Mouse (Mus musculus) myocyte (in vitro differentiated cells): ENCODE measurements at regions not wholly inside any gene's neighbourhood (a gene's known extent, or its start where the extent isn't known, plus 50 kb on each side); places are given as distances from the start of the nearest gene placed in this dataset.

ENCODE experiments used
- H3K27me3 ChIP-seq: one replicate; pipeline ENCODE4 v1.6.1; 2011; ENCODE audit not compliant: control insufficient read depth, insufficient read depth, insufficient read length
- H3K36me3 ChIP-seq: one replicate; pipeline ENCODE4 v1.6.1; 2011; ENCODE audit not compliant: control insufficient read depth, insufficient read depth
- H3K4me2 ChIP-seq: one replicate; pipeline ENCODE4 v1.6.1; 2011; ENCODE audit warnings: low read depth, control low read depth
- H3K4me3 ChIP-seq: one replicate; pipeline ENCODE4 v1.5.1; 2011; ENCODE audit warnings: mild to moderate bottlenecking, control low read depth, moderate library complexity
- H3K79me2 ChIP-seq: one replicate; pipeline ENCODE4 v1.6.1; 2011; ENCODE audit not compliant: control insufficient read depth, insufficient read depth
- H3ac ChIP-seq: one replicate; pipeline ENCODE4 v1.6.1; 2011; ENCODE audit not compliant: control insufficient read depth, insufficient read length
- CEBPB ChIP-seq: IDR thresholded peaks from 2 replicates; pipeline ENCODE4 v1.6.1; 2011; ENCODE audit warnings: mild to moderate bottlenecking, moderate library complexity; ENCODE audit not compliant: poor library complexity, insufficient read depth, severe bottlenecking
- E2F4 ChIP-seq: IDR thresholded peaks from one replicate; pipeline ENCODE4 v1.6.1; 2011; ENCODE audit warnings: mild to moderate bottlenecking, control low read depth, moderate library complexity; ENCODE audit not compliant: insufficient read depth
- MAX ChIP-seq: IDR thresholded peaks from one replicate; pipeline ENCODE4 v1.6.1; 2011; ENCODE audit warnings: low read depth, mild to moderate bottlenecking, control low read depth
- MYOD1 ChIP-seq, 3 experiments: IDR thresholded peaks; one replicate each; pipeline ENCODE4 v1.6.1; 2011; ENCODE audit warnings: control low read depth in 2 of 3, low read depth in 2 of 3, mild to moderate bottlenecking in 2 of 3, moderate library complexity in 1 of 3; ENCODE audit not compliant: insufficient read length in 2 of 3, control insufficient read depth in 1 of 3
- MYOG ChIP-seq, 3 experiments: IDR thresholded peaks; one replicate each; pipeline ENCODE4 v1.6.1; 2011; ENCODE audit warnings: control low read depth in 2 of 3, low read depth in 2 of 3, mild to moderate bottlenecking in 2 of 3; ENCODE audit not compliant: insufficient read length in 2 of 3, control insufficient read depth in 1 of 3, insufficient read depth in 1 of 3
- POLR2A ChIP-seq: IDR thresholded peaks from one replicate; pipeline ENCODE4 v1.6.1; 2011; ENCODE audit warnings: low read depth, mild to moderate bottlenecking, control low read depth, moderate library complexity; ENCODE audit not compliant: insufficient read length
- POLR2AphosphoS2 ChIP-seq: IDR thresholded peaks from one replicate; pipeline ENCODE4 v1.6.1; 2011; ENCODE audit warnings: low read depth, control low read depth; ENCODE audit not compliant: insufficient read length
- REST ChIP-seq: IDR thresholded peaks from one replicate; pipeline ENCODE4 v1.6.1; 2011; ENCODE audit warnings: mild to moderate bottlenecking, control low read depth, moderate library complexity; ENCODE audit not compliant: insufficient read depth, insufficient read length
- SRF ChIP-seq: IDR thresholded peaks from one replicate; pipeline ENCODE4 v1.6.1; 2011; ENCODE audit warnings: low read depth; ENCODE audit not compliant: control insufficient read depth, insufficient read length
- TCF12 ChIP-seq: IDR thresholded peaks from one replicate; pipeline ENCODE4 v1.6.1; 2011; ENCODE audit warnings: mild to moderate bottlenecking, control low read depth; ENCODE audit not compliant: poor library complexity, insufficient read depth, severe bottlenecking
- TCF3 ChIP-seq: IDR thresholded peaks from one replicate; pipeline ENCODE4 v1.6.1; 2011; ENCODE audit warnings: low read depth, control low read depth; ENCODE audit not compliant: insufficient read length
- USF1 ChIP-seq: IDR thresholded peaks from one replicate; pipeline ENCODE4 v1.6.1; 2011; ENCODE audit warnings: low read depth, mild to moderate bottlenecking, control low read depth, moderate library complexity

DNA sequence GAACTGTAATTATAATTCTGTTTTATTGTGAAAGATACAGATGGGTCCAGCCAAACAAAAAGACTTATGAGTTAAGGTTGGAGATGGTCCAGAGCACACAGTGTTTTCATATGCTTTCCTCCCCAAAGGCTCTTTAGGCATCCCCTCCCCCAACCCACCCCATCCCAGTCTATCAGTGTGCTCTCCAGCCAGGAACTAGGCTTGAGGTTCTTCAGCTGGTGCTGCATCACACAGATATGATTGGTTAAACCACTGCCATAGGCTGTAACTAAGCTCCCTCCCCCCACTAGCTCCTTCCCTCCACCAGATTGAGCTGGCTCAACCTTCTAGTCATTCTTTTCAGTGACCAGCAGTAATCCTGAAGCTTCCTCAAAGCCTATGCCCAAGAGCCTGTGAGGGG, 158.8 kb upstream of the Spats2l start:
- Histone ChIP-seq H3K36me3 (no peaks in the 10 kb centered on the region), H3K4me3 (no peak overlapping the region), H3ac (no peak overlapping the region), H3K79me2 (no peaks in the 10 kb centered on the region), H3K27me3 (no peaks in the 10 kb centered on the region), H3K4me2 (no peak overlapping the region)
- TF ChIP-seq POLR2A (no peak), MYOD1 (IDR thresholded peaks at IDR 0.05; ENCODE audit: control insufficient read depth in 1 of 3, insufficient read length in 2 of 3, low read depth in 2 of 3) (no peak), MYOG (IDR thresholded peaks at IDR 0.05; ENCODE audit: control insufficient read depth in 1 of 3, insufficient read depth in 1 of 3, insufficient read length in 2 of 3, low read depth in 2 of 3) (no peak), TCF12 (no peak), CEBPB (no peak), E2F4 (no peak), REST (no peak), SRF (no peak), USF1 (no peak), MAX (no peak), POLR2AphosphoS2 (no peak), TCF3 (no peak)

DNA sequence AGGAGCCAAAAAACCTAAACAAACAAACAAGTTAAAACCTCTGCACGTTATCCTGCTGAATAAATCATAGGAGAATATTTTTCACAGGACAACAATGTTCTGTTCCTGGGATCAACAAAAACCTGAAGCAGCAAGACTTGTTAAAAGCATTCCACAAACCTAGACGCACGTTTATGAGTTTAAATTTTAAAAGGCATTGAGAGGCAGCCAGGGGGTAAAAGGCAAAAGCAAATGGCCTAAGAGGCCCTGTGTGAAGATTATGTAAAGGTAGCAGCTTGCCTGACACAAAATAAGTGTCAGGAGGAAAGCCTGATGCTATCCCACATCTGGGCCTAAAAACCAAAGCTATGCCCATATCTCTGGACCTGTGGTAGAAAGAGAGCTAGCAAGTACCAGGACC, 156.6 kb upstream of the Spats2l start:
- Histone ChIP-seq H3K79me2 (no peaks in the 10 kb centered on the region), H3K36me3 (no peaks in the 10 kb centered on the region), H3K4me2 (no peak overlapping the region), H3K4me3 (no peak overlapping the region), H3ac (no peak overlapping the region), H3K27me3 (no peaks in the 10 kb centered on the region)
- no peak for TF ChIP-seq CEBPB
- TF ChIP-seq POLR2AphosphoS2, result no peak

DNA sequence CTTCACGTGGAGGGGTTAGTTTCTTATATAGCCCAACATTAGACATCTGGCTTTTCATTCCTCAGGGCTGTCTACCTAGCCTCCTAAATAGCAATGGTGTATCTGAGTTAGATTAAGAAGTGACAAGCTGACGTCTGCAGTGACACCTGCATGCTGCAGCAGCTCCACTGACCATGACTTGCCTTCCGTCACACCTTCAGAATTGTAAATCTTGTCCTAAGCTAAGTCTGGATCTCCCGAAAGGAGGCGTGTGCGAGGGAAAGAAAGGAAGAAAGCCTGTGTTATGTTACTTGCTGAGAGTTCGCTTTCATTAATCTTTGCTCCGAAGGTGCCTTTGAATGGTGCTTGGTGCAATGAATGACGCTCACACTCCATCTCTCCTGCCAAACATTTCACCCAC, 151.4 kb upstream of the Spats2l start:
- Histone ChIP-seq H3K4me3 (no peak overlapping the region), H3ac (no peak overlapping the region), H3K79me2 (no peaks in the 10 kb centered on the region), H3K36me3 (no peaks in the 10 kb centered on the region), H3K4me2 (no peak overlapping the region), H3K27me3 (no peaks in the 10 kb centered on the region)
- no peak for TF ChIP-seq TCF12
- no peak for TF ChIP-seq E2F4
- TF ChIP-seq POLR2AphosphoS2, result no peak
- TF ChIP-seq USF1, result no peak
- TF ChIP-seq SRF, result no peak
- TF ChIP-seq CEBPB, result no peak
- no peak for TF ChIP-seq MAX
- TF ChIP-seq MYOG (IDR thresholded peaks at IDR 0.05; ENCODE audit: control insufficient read depth in 1 of 3, insufficient read depth in 1 of 3, insufficient read length in 2 of 3, low read depth in 2 of 3), result no peak
- TF ChIP-seq REST, result no peak
- TF ChIP-seq MYOD1 (IDR thresholded peaks at IDR 0.05; ENCODE audit: control insufficient read depth in 1 of 3, insufficient read length in 2 of 3, low read depth in 2 of 3), result no peak
- TF ChIP-seq TCF3, result no peak
- no peak for TF ChIP-seq POLR2A

DNA sequence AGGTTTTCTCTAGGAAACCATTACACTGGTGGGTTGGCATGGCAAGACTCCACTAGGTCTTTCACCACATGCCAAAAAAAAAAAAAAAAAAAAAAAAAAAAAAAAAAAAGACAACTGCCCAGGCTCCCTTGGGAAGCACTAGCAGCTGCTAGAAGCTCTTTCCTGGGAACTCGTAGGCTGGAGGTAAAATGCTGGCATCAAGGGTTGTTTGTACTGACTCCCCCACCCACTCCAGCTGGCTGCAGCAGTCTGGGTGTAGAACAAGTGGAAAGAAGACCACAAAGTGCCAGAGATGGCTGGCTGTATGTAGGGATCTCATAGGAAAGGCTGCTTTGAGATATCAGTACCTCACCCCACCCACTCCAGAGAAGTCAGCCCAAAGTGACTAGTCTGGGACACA, 140.0 kb upstream of the Spats2l start:
- Histone ChIP-seq H3K27me3 (no peaks in the 10 kb centered on the region), H3K4me3 (no peak overlapping the region), H3K4me2 (no peak overlapping the region), H3ac (no peak overlapping the region), H3K79me2 (no peaks in the 10 kb centered on the region), H3K36me3 (no peaks in the 10 kb centered on the region)
- TF ChIP-seq E2F4, result no peak
- peak in 1 of 3 experiments; percentile 63 for TF ChIP-seq MYOG (IDR thresholded peaks at IDR 0.05; ENCODE audit: control insufficient read depth in 1 of 3, insufficient read depth in 1 of 3, insufficient read length in 2 of 3, low read depth in 2 of 3)
- TF ChIP-seq POLR2A, result no peak
- no peak for TF ChIP-seq USF1
- no peak for TF ChIP-seq CEBPB
- no peak for TF ChIP-seq POLR2AphosphoS2
- no peak for TF ChIP-seq TCF3
- peak in 2 of 3 experiments; percentile 53 to 61 for TF ChIP-seq MYOD1 (IDR thresholded peaks at IDR 0.05; ENCODE audit: control insufficient read depth in 1 of 3, insufficient read length in 2 of 3, low read depth in 2 of 3)

DNA sequence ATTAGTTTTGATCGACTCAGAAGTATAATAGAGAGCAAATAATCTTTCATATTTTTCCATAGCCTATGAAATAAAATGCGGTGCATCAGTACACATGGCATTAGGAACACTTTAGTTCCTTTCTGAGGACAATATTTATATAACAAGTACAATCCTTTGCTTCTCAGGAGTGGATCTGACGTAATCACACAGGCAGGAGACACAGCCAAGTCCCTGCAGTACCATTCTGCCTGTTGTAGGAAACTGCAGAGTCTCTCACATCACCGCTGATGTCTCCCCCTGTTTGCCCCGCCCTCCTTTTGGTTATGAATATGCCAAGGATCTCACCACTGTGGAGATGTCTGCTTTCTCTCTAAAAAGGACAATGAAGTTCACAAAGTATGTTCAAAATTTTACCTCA, 131.8 kb upstream of the Spats2l start:
- Histone ChIP-seq H3K27me3 (peaks cover 4% of the 10 kb centered on the region), H3K36me3 (no peaks in the 10 kb centered on the region), H3K4me3 (no peak overlapping the region), H3K4me2 (no peak overlapping the region), H3K79me2 (no peaks in the 10 kb centered on the region), H3ac (no peak overlapping the region)
- no peak for TF ChIP-seq TCF3
